Mouse (Mus musculus) hindbrain, postnatal 0 days (tissue): ENCODE measurements around the gene Dock4. TPM values are rescaled to one million over a fixed set of nuclear protein-coding genes. Genes with fewer than 3 reads are reported as not detected.

Source experiments
- ATAC-seq: fragments of 200-750 bp; cut with Nextera tagmentation; 2 replicates; pipeline ENCODE4 v1.8.0; 2017; ENCODE audit warnings: mild to moderate bottlenecking, moderate TSS enrichment, moderate library complexity
- DNase-seq: peaks from one replicate; pipeline ENCODE4 v3.0.0-alpha.2; 2015; ENCODE audit warnings: low spot score
- H3K27ac ChIP-seq: fragments of 300-500 bp; sonication (generic); 2 replicates; pipeline ENCODE4 v1.5.1; 2014; ENCODE audit warnings: mild to moderate bottlenecking
- H3K27me3 ChIP-seq: fragments of 300-500 bp; sonication (generic); 2 replicates; pipeline ENCODE4 v1.6.1; 2014; ENCODE audit warnings: low read length, mixed read lengths; ENCODE audit not compliant: insufficient read depth
- H3K36me3 ChIP-seq: fragments of 300-500 bp; sonication (generic); 2 replicates; pipeline ENCODE4 v1.6.1; 2014; ENCODE audit warnings: low read length, mixed read lengths; ENCODE audit not compliant: insufficient read depth
- H3K4me1 ChIP-seq: fragments of 300-500 bp; sonication (generic); 2 replicates; pipeline ENCODE4 v1.6.1; 2014; ENCODE audit warnings: antibody characterized with exemption, low read length, mixed read lengths; ENCODE audit not compliant: insufficient read depth
- H3K4me2 ChIP-seq: fragments of 300-500 bp; sonication (generic); 2 replicates; pipeline ENCODE4 v1.6.1; 2014; ENCODE audit warnings: low read depth, mild to moderate bottlenecking, low read length, moderate library complexity, mixed read lengths
- H3K4me3 ChIP-seq: fragments of 300-500 bp; sonication (generic); 2 replicates; pipeline ENCODE4 v1.5.1; 2014; ENCODE audit warnings: low read length
- H3K9ac ChIP-seq: fragments of 300-500 bp; sonication (generic); replicated peaks from 2 replicates; pipeline ENCODE4 v1.6.1; 2014; ENCODE audit warnings: mild to moderate bottlenecking, low read length, moderate library complexity, mixed read lengths
- H3K9me3 ChIP-seq: fragments of 300-500 bp; sonication (generic); 2 replicates; pipeline ENCODE4 v1.6.1; 2016; ENCODE audit warnings: low read length, mixed read lengths
- CTCF ChIP-seq: IDR thresholded peaks from 2 replicates; pipeline ENCODE4 v1.5.1; 2016; ENCODE audit warnings: antibody characterized with exemption, control low read depth, low read depth
- WGBS: fragments of 180-500 bp; shearing (Covaris S2); extraction: QIAGEN DNeasy Blood & Tissue Kit; methylation state at CpG from one replicate; pipeline ENCODE4 v1.1.7; 2014; 5-methylcytosine and 5-hydroxymethylcytosine counted together
- polyA plus RNA-seq: library from polyadenylated mRNA; unstranded; fragments of >200 nt; fragmentation: Nextera tagmentation; extraction: Ambion mirVana; gene quantifications from 2 replicates; pipeline ENCODE4 v1.2.1, GENCODE M21; 2015
- total RNA-seq: library from RNA; depleted of rRNA; stranded (reverse); fragments of >200 nt; gene quantifications from 2 replicates; pipeline ENCODE4 v1.2.3, GENCODE M21; 2014

Gene Dock4
- total and polyA plus RNA-seq, 2 experiments from 2014 or later = 16.7 to 30.7 TPM

DNA sequence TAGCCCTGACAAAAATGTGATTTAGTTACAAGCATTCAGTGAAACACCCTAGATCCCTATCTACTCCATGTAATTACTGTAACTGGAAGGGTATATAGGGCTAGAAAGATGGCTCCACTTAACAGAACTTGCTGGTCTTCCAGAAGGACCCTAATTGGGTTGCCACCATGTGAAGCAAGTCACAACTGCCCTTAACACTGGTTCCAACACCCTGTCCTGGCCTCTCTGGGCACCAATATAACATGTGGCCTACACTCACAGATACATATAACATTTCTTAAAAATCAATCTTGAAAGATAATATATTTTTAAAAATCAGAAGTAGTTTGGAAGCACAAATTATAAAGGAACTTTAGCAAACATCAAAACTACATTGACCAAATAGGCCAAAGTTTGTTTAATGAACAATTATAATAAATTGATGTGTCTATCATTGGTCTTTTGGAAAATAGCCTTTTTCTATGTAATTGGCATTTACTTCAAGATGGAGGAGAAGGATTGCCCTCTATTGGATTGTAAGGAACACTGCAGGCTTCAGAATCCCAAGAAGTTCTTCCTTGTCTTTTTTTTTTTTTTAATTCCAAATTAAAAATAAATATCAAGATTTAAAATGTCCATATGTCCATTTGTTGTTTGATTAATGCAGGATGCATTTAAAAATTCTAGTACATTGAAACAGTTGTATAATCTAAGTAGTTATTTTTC, 369.1 kb downstream of the Dock4 start:
- H3K9ac ChIP-seq = no peak overlapping the region
- H3K9me3 ChIP-seq = no peaks in the 10 kb centered on the region
- no peak overlapping the region for H3K4me3 ChIP-seq
- no peak overlapping the region for H3K4me2 ChIP-seq
- no peaks in the 10 kb centered on the region for H3K27me3 ChIP-seq
- no peaks in the 10 kb centered on the region for H3K4me1 ChIP-seq
- DNase-seq (peak; percentile 66), ATAC-seq (no peak)
- peak; percentile 71 for TF ChIP-seq CTCF
- peaks cover 19% of the 10 kb centered on the region for H3K36me3 ChIP-seq
- no peak overlapping the region for H3K27ac ChIP-seq

DNA sequence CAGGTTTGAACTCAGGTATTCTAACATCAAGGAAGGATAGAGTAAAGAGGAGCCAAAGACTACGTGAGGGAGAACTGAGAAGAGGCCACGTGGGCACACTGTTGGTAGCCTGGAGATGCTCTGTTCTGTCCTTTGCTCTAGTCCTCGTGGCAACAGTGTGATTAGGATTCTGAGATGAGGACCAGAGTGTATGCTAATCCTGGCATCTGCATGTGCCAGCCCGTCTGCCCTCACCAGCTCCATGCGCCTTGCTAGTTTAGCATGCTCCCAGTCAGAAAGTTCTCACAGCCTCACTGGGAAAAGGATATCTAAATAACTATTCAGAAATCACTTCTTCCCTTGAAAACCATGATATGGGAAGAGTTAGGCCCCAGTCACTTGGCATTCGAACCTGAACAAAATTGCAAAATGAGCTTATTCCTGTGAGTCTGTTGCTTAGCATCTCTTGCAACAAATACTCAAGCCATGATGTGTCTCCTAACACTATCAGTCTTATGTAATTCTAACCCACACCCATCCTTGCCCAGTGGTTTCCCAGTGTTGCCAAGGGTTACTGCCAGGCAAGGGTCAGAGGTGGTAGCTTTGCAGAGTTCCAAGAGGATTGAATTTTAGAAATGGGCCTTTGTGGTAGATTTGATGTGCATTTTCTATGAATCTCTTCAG, 372.4 kb downstream of the Dock4 start:
- H3K4me3 ChIP-seq = no peak overlapping the region

DNA sequence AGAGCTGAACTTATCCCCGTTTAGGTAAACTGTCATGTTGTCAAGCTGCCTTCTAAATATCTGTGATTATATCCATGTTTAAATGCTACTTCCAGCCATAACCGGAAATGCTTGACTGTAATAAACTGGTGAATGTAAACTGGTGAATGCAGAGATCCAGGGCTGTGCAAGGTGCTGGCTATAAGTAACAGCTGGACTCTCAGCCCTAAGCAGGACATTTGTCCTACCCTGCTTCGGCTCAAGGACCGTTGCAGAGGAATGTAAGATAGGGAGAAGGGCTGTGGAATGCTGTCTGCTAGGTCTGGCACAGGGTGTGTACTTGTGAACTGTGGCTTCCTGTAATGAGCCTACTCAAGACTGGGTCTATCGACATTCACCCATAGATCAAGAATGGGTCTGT, 377.9 kb downstream of the Dock4 start:
- no peaks in the 10 kb centered on the region for H3K27me3 ChIP-seq
- 85% methylated on average over 5 of the region's 5 CpGs for WGBS
- no peak overlapping the region for H3K4me2 ChIP-seq
- no peak overlapping the region for H3K9ac ChIP-seq
- no peaks in the 10 kb centered on the region for H3K4me1 ChIP-seq
- no peak for DNase-seq
- H3K27ac ChIP-seq = no peak overlapping the region
- ATAC-seq = no peak
- no peaks in the 10 kb centered on the region for H3K9me3 ChIP-seq
- no peak for TF ChIP-seq CTCF
- no peak overlapping the region for H3K4me3 ChIP-seq
- H3K36me3 ChIP-seq = peaks cover under 1% of the 10 kb centered on the region; the same call in 1 of the 2 replicates

More for the DNA sequence above, 372.4 kb downstream of the Dock4 start:
- Histone ChIP-seq H3K36me3 (peaks cover 15% of the 10 kb centered on the region), H3K27me3 (no peaks in the 10 kb centered on the region), H3K9ac (no peak overlapping the region), H3K27ac (no peak overlapping the region), H3K4me1 (no peaks in the 10 kb centered on the region), H3K9me3 (no peaks in the 10 kb centered on the region), H3K4me2 (no peak overlapping the region)
- no peak for TF ChIP-seq CTCF
- ATAC-seq (no peak), DNase-seq (no peak)
- 83% methylated on average over 6 of the region's 6 CpGs for WGBS

DNA sequence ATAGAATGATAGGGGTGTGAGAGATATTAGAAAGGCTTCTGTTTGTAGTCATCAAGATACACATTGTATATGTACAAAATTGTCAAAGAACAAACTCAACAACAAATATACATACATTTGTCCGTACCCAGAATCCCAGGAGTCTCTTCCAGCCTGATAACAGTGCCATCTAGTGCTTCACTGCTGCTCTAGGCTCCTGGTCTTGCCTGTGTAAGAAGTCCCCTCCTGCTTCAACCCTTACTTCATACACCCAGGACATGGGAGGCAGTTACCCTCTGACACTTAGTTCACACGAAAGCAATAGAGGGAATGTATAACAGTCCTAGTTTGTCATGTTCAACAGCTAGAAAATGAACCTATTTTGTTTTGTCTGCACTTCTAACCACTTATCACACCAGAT, 378.5 kb downstream of the Dock4 start:
- H3K36me3 ChIP-seq = peaks cover 5% of the 10 kb centered on the region; the same call in 1 of the 2 replicates
- H3K4me3 ChIP-seq = no peak overlapping the region
- ATAC-seq (no peak), DNase-seq (peak; percentile 31)
- H3K4me1 ChIP-seq = no peaks in the 10 kb centered on the region
- no peak overlapping the region for H3K27ac ChIP-seq
- no peak overlapping the region for H3K4me2 ChIP-seq
- H3K9me3 ChIP-seq = no peaks in the 10 kb centered on the region
- WGBS = 78% methylated on average over 2 of the region's 2 CpGs
- no peak overlapping the region for H3K9ac ChIP-seq
- TF ChIP-seq CTCF = peak; percentile 59
- no peaks in the 10 kb centered on the region for H3K27me3 ChIP-seq

DNA sequence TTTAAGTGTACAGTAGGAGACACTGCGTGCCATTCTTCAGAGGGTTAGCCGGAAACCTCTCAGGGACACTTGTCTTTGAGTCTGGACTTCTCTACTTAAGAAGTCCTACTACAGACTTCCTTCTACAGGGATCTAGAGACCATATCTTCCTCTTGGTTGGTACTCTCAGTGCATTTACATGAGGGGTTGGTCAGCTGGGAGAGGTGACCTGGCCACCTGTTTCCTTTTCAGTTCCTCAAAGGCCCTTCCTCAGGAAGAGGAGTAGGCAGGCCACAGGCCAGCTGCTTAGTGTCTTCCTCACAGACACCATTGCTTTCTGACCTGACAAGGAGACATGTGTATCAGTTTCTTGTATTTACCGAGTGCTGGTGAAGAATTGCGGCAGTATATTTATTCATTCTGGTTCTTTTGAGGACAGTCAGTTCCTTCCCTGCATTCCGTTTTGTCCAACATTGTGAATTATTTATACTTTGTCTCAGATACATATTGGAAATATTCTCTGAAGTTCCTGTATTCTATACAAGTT, 380.2 kb downstream of the Dock4 start:
- no peak for TF ChIP-seq CTCF
- no peak overlapping the region for H3K4me2 ChIP-seq
- 90% methylated on average over 5 of the region's 5 CpGs for WGBS
- H3K27ac ChIP-seq = no peak overlapping the region
- no peak overlapping the region for H3K9ac ChIP-seq
- ATAC-seq (no peak), DNase-seq (no peak)
- no peak overlapping the region for H3K4me3 ChIP-seq
- no peaks in the 10 kb centered on the region for H3K9me3 ChIP-seq
- no peaks in the 10 kb centered on the region for H3K27me3 ChIP-seq
- H3K36me3 ChIP-seq = peaks cover 10% of the 10 kb centered on the region; the same call in 1 of the 2 replicates
- H3K4me1 ChIP-seq = no peaks in the 10 kb centered on the region

DNA sequence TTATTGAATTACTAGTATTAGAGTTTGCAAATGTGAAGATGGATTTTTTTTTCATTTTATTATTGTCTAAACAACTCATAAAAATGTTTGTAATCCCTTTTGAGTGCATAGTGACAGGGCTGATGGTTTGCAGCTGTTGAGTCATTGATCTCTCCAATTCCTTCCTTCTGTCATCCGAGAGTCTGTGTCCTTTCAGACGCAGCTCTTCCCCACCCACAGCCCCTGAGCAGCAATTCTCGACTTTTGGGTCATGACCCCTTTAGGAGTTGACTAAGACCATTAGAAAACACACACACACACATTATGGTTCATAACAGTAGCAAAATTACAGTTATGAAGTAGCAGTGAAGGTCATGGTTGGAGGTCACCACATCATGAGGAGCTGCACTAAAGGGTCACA, 380.7 kb downstream of the Dock4 start:
- no peak for TF ChIP-seq CTCF
- Histone ChIP-seq H3K9me3 (no peaks in the 10 kb centered on the region), H3K27me3 (no peaks in the 10 kb centered on the region), H3K27ac (no peak overlapping the region), H3K4me1 (no peaks in the 10 kb centered on the region), H3K4me3 (no peak overlapping the region), H3K9ac (no peak overlapping the region), H3K36me3 (peaks cover 10% of the 10 kb centered on the region; the same call in 1 of the 2 replicates), H3K4me2 (no peak overlapping the region)
- ATAC-seq (no peak), DNase-seq (no peak)
- 59% methylated on average over 3 of the region's 3 CpGs for WGBS

DNA sequence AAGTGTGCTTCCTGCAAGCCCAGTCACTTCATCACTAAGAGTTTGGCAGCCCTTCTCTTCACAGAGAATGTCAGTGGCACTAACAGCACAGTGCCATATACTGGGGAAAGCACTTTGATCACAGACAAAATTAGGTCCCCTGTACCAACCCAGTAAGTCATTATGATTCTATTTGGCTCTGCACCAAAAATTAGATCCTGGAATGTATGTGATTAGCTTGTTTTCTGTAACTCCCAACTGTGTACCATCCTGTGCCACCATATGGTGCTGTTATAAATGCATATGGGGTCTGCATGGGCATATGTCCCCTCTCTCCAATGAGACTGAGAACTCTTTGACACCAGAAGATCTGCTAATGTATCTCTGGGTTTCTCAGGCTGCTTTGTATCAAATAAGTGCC, 382.3 kb downstream of the Dock4 start:
- TF ChIP-seq CTCF = no peak
- Histone ChIP-seq H3K9ac (no peak overlapping the region), H3K4me2 (no peak overlapping the region), H3K9me3 (no peaks in the 10 kb centered on the region), H3K27me3 (no peaks in the 10 kb centered on the region), H3K27ac (no peak overlapping the region), H3K4me1 (no peaks in the 10 kb centered on the region), H3K36me3 (peaks cover 12% of the 10 kb centered on the region; the same call in 1 of the 2 replicates), H3K4me3 (no peak overlapping the region)
- peak; percentile 57 for DNase-seq
- no peak; the same call in 1 of the 2 replicates for ATAC-seq
